Mouse (Mus musculus) ES-Bruce4 (cell line): ENCODE results near the gene Tnk1. TPM values are rescaled to one million over a fixed set of nuclear protein-coding genes. Genes with fewer than 3 reads are reported as not detected.
"Not testable (repeated sequence)": the region's sequence is repeated elsewhere in the genome, so short reads cannot be mapped to it uniquely, and the experiment has no call there.

ENCODE experiments used
- H3K27ac ChIP-seq: 2 replicates; pipeline ENCODE4 v1.5.1; 2012; ENCODE audit warnings: low read length, inconsistent platforms; ENCODE audit not compliant: insufficient read depth
- H3K27me3 ChIP-seq: 2 replicates; pipeline ENCODE4 v1.6.1; 2012; ENCODE audit warnings: mild to moderate bottlenecking, low read length, inconsistent platforms; ENCODE audit not compliant: control insufficient read depth, poor library complexity, insufficient read depth, severe bottlenecking
- H3K36me3 ChIP-seq: 2 replicates; pipeline ENCODE4 v1.6.1; 2012; ENCODE audit warnings: inconsistent platforms, mild to moderate bottlenecking, low read length, moderate library complexity; ENCODE audit not compliant: control insufficient read depth, poor library complexity, insufficient read depth, severe bottlenecking
- H3K4me1 ChIP-seq: one replicate; pipeline ENCODE4 v1.8.1; 2011; ENCODE audit warnings: low read length; ENCODE audit not compliant: control insufficient read depth, insufficient read depth
- H3K4me3 ChIP-seq: 2 replicates; pipeline ENCODE4 v1.5.1; 2011; ENCODE audit warnings: low read depth, mild to moderate bottlenecking, low read length
- H3K9ac ChIP-seq: 2 replicates; pipeline ENCODE4 v1.6.1; 2012; ENCODE audit warnings: low read depth, mild to moderate bottlenecking, inconsistent platforms; ENCODE audit not compliant: poor library complexity, severe bottlenecking
- H3K9me3 ChIP-seq: replicated peaks from 2 replicates; pipeline ENCODE4 v1.6.1; 2012; ENCODE audit warnings: mild to moderate bottlenecking, low read length, inconsistent platforms; ENCODE audit not compliant: control insufficient read depth, poor library complexity, insufficient read depth, severe bottlenecking
- CTCF ChIP-seq: IDR thresholded peaks from one replicate; pipeline ENCODE4 v1.8.1; 2011; ENCODE audit warnings: low read depth, low read length
- EP300 ChIP-seq: IDR thresholded peaks from 2 replicates; pipeline ENCODE4 v1.6.1; 2011; ENCODE audit warnings: low read depth, low read length; ENCODE audit not compliant: insufficient read depth
- POLR2A ChIP-seq: IDR thresholded peaks from one replicate; pipeline ENCODE4 v1.8.1; 2011; ENCODE audit warnings: low read length; ENCODE audit not compliant: insufficient read depth
- polyA plus RNA-seq: library from polyadenylated mRNA; stranded (reverse); fragments of >200 nt; gene quantifications from 2 replicates; pipeline ENCODE4 v1.2.4, GENCODE M21; 2011; ENCODE audit warnings: low read depth; ENCODE audit not compliant: missing spikeins, insufficient read depth, insufficient read length

Gene Tnk1
- polyA plus RNA-seq, 1 experiment, result 15.6 TPM

GRCm38 (mm10) chr11:69865561-69865960 lies 7.0 kb upstream of the Tnk1 start:
- H3K9me3 ChIP-seq, result no peaks in the 10 kb centered on the region
- H3K27ac ChIP-seq, result no peak overlapping the region
- no peak overlapping the region for H3K4me3 ChIP-seq
- H3K27me3 ChIP-seq, result no peaks in the 10 kb centered on the region
- TF ChIP-seq CTCF, result no peak
- H3K9ac ChIP-seq, result no peak overlapping the region
- no peaks in the 10 kb centered on the region for H3K4me1 ChIP-seq
- H3K36me3 ChIP-seq, result no peaks in the 10 kb centered on the region

GRCm38 (mm10) chr11:69864138-69864860 lies 5.8 kb upstream of the Tnk1 start:
- no peak for TF ChIP-seq POLR2A
- TF ChIP-seq EP300, result no peak
- TF ChIP-seq CTCF, result no peak
- Histone ChIP-seq H3K27me3 (no peaks in the 10 kb centered on the region), H3K4me1 (no peaks in the 10 kb centered on the region), H3K27ac (no peak overlapping the region), H3K9ac (no peak overlapping the region), H3K9me3 (no peaks in the 10 kb centered on the region), H3K4me3 (no peak overlapping the region), H3K36me3 (no peaks in the 10 kb centered on the region)

GRCm38 (mm10) chr11:69863729-69864128 lies 5.2 kb upstream of the Tnk1 start:
- not testable (repeated sequence) for H3K27me3 ChIP-seq, H3K36me3 ChIP-seq, H3K4me1 ChIP-seq, H3K4me3 ChIP-seq, H3K9ac ChIP-seq, H3K27ac ChIP-seq, H3K9me3 ChIP-seq

DNA sequence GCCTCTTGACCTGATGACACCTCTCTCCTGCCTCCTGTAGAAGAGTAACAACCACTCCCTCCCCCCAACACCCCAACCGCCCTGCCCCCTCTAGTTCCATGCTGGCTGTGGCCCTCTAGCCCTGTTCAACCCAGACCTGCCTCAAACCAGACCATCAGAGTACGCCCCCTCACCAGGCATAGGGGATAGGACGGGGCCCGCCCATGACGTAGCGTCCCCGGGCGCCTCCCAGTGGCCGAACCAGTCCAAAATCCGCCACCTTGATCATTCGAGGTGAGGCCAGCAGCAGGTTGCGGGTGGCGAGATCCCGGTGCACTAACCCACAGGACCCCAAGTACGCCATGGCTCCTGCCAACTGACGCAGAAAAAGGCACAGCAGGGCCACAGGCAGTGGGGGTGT lies 3.2 kb downstream of the Tnk1 start:
- TF ChIP-seq EP300 (0 out of 2 replicates have a peak, but pooled peaks have one; percentile 44), POLR2A (no peak), CTCF (peak; percentile 73)
- Histone ChIP-seq H3K4me1 (no peaks in the 10 kb centered on the region), H3K9ac (peak overlapping the region; percentile 12), H3K27me3 (no peaks in the 10 kb centered on the region), H3K9me3 (no peaks in the 10 kb centered on the region), H3K4me3 (peak overlapping the region; percentile 44), H3K36me3 (peaks cover 14% of the 10 kb centered on the region), H3K27ac (no peak overlapping the region)

GRCm38 (mm10) chr11:69854680-69855079 lies 3.9 kb downstream of the Tnk1 start:
- no peak overlapping the region; the same call in 1 of the 2 replicates for H3K27ac ChIP-seq
- H3K27me3 ChIP-seq, result no peaks in the 10 kb centered on the region
- H3K9me3 ChIP-seq, result no peaks in the 10 kb centered on the region
- no peak overlapping the region for H3K9ac ChIP-seq
- no peak overlapping the region for H3K4me3 ChIP-seq
- H3K36me3 ChIP-seq, result peaks cover 14% of the 10 kb centered on the region
- no peak for TF ChIP-seq POLR2A
- no peak for TF ChIP-seq EP300
- no peak for TF ChIP-seq CTCF
- no peaks in the 10 kb centered on the region for H3K4me1 ChIP-seq

DNA sequence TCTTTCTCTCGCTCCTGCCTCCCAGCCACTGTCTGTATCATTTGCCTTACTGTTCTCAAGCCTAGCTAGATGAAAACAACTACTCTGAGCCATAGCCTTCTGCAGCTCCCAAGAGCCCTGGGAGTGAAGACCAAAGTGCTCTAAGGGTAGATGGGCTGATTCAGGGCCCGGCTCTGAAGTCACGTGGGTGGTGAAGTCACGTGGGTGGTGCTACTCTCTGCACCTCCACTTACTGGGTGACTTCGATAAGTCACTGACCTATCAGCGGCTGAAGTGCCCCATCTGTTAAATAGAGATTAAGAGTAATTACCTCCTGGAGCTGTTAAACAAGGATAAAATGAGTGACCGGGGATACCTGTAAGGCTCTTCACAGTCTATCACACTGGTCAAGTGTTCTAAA lies 4.5 kb downstream of the Tnk1 start:
- Histone ChIP-seq H3K9me3 (no peaks in the 10 kb centered on the region), H3K4me3 (no peak overlapping the region), H3K27ac (no peak overlapping the region), H3K27me3 (no peaks in the 10 kb centered on the region), H3K9ac (no peak overlapping the region), H3K36me3 (peaks cover 14% of the 10 kb centered on the region), H3K4me1 (no peaks in the 10 kb centered on the region)
- TF ChIP-seq EP300, result no peak
- TF ChIP-seq POLR2A, result no peak
- TF ChIP-seq CTCF, result no peak
